Comparison of ENCODE assay signal across 16 mouse cellular contexts in genomic region chr2:109970744-109971410, GRCm38 (mm10). TPM values are rescaled to one million over a fixed set of nuclear protein-coding genes. Genes with fewer than 3 reads are reported as not detected.
DNase-seq lines count a peak whose midpoint lies in the region; ATAC-seq lines count a peak whose summit lies in the region.
"Had no signal": no experiment of that assay in that cellular context is flagged by ENCODE, and none has a peak within 500 bp of the region (broad histone marks: within the 10 kb centered on the region; RNA-seq: fewer than 3 reads in every experiment).

No protein-coding gene starts in this region.

- no peaks in the 10 kb centered on the region for H3K27me3 ChIP-seq in heart, embryonic 12.5 days (replicated peaks)
- H3K27me3 ChIP-seq in midbrain, embryonic 10.5 days (ENCODE audit: low read depth, poor library complexity, severe bottlenecking): no peaks in the 10 kb centered on the region
- H3K27me3 ChIP-seq: CH12.LX; limb, embryonic 12.5 days; neural tube, embryonic 13.5 days had no signal

- no peak overlapping the region; the same call in 1 of the 2 replicates for H3K27ac ChIP-seq in heart, embryonic 12.5 days (ENCODE audit: poor library complexity, severe bottlenecking)
- H3K27ac ChIP-seq in midbrain, embryonic 10.5 days (replicated peaks): no peak overlapping the region
- H3K27ac ChIP-seq: hindbrain, postnatal 0 days; limb, embryonic 12.5 days; neural tube, embryonic 13.5 days had no signal

- no peak for ATAC-seq in heart, embryonic 12.5 days (ENCODE audit: insufficient number of reproducible peaks, low FRiP score)
- ATAC-seq: forebrain, embryonic 14.5 days; hindbrain, postnatal 0 days had no signal

- H3K4me2 ChIP-seq in heart, embryonic 12.5 days: peak overlapping the region; percentile 20; the same call in 1 of the 2 replicates
- H3K4me2 ChIP-seq: limb, embryonic 12.5 days; neural tube, embryonic 13.5 days had no signal

- H3K4me3 ChIP-seq in heart, embryonic 12.5 days: no peak overlapping the region
- no peak overlapping the region for H3K4me3 ChIP-seq in midbrain, embryonic 10.5 days
- H3K4me3 ChIP-seq: limb, embryonic 12.5 days; neural tube, embryonic 13.5 days had no signal

- intact Hi-C loops in heart, postnatal 10 days (cut with DNase I): loop anchor here (5.0 kb wide), 1 partner anchor 49 kb away; no protein-coding TSS in a partner anchor

- H3K9me3 ChIP-seq in heart, embryonic 12.5 days (replicated peaks): no peaks in the 10 kb centered on the region
- H3K9me3 ChIP-seq in midbrain, embryonic 10.5 days (replicated peaks): no peaks in the 10 kb centered on the region
- H3K9me3 ChIP-seq: limb, embryonic 12.5 days; neural tube, embryonic 13.5 days had no signal

- H3K4me1 ChIP-seq in heart, embryonic 12.5 days (replicated peaks): peaks cover 26% of the 10 kb centered on the region
- peaks cover 12% of the 10 kb centered on the region; the same call in 1 of the 2 replicates for H3K4me1 ChIP-seq in midbrain, embryonic 10.5 days

- H3K36me3 ChIP-seq in heart, embryonic 12.5 days: peaks cover 5% of the 10 kb centered on the region
- H3K36me3 ChIP-seq in midbrain, embryonic 10.5 days: peaks cover 8% of the 10 kb centered on the region

- H3K9ac ChIP-seq in heart, embryonic 12.5 days: no peak overlapping the region
- H3K9ac ChIP-seq: limb, embryonic 12.5 days; neural tube, embryonic 13.5 days had no signal

- 38% methylated on average over 8 of the region's 8 CpGs for WGBS in heart, embryonic 12.5 days
- WGBS in midbrain, embryonic 10.5 days: 80% methylated on average over 8 of the region's 8 CpGs

- peak; percentile 46 for DNase-seq in embryo, embryonic 10 days (ENCODE audit: low spot score)
- no peak for DNase-seq in embryo, embryonic 9.5 days (ENCODE audit: extremely low spot score)
- DNase-seq in heart, adult 8-10 months (ENCODE audit: low spot score): no peak
- peak; percentile 53 for DNase-seq in embryo, embryonic 11 days
- DNase-seq in heart, postnatal 10 days: peak; percentile 36 to 48
- no peak for DNase-seq in neural tube, embryonic 10.5 days (ENCODE audit: extremely low spot score, low spot score)
- DNase-seq in midbrain, embryonic 10.5 days (ENCODE audit: low spot score): no peak
- DNase-seq: cerebellum, adult 18-20 months; kidney, adult 18-20 months; kidney, postnatal 4 days had no signal

RNA-seq across cellular contexts. Expression of gene Ccdc34, which starts 46.7 kb away (rescaled TPM):
- 28.7 and 32.3 TPM in 2 replicates for polyA plus RNA-seq in heart, embryonic 12.5 days (2016; fragmentation: Nextera tagmentation; extraction: Ambion mirVana)
- 1 to 10 TPM; 3.9 to 4.8 (median 4.5) TPM for total RNA-seq in heart, adult 8-10 months (2022)
- 10 to 100 TPM; 12.4 to 14.0 TPM for total RNA-seq in heart, postnatal 10 days (2021)
- 60.2 and 60.7 TPM in 2 replicates for polyA plus RNA-seq in midbrain, embryonic 10.5 days (2016; fragmentation: Nextera tagmentation; extraction: Ambion mirVana)

RNA-seq across cellular contexts. Expression of gene Lgr4, which starts 53.4 kb away (rescaled TPM):
- 15.1 and 17.8 TPM in 2 replicates for polyA plus RNA-seq in heart, embryonic 12.5 days (2016; fragmentation: Nextera tagmentation; extraction: Ambion mirVana)
- total RNA-seq in heart, adult 8-10 months (2022): 10 to 100 TPM; 21.8 to 23.5 (median 22.8) TPM
- 10 to 100 TPM; 34.3 to 36.6 TPM for total RNA-seq in heart, postnatal 10 days (2021)
- polyA plus RNA-seq in midbrain, embryonic 10.5 days (2016; fragmentation: Nextera tagmentation; extraction: Ambion mirVana): 12.7 and 14.3 TPM in 2 replicates

Comparison
In these comparisons a context has a peak if more than half of its experiments do, and no peak if none do; other contexts are left out.
1. DNase-seq: peak in embryo, embryonic 10 days (single experiment), embryo, embryonic 11 days (single experiment) and heart, postnatal 10 days (2 of 2); none in embryo, embryonic 9.5 days (single experiment), heart, adult 8-10 months (single experiment), neural tube, embryonic 10.5 days (single experiment) and midbrain, embryonic 10.5 days (single experiment).